ENCODE assay signal across 15 mouse cellular contexts in genomic region chr3:38547032-38547431, GRCm38 (mm10).
"Had no signal": no experiment of that assay in that cellular context is flagged by ENCODE, and none has a peak within 500 bp of the region (broad histone marks: within the 10 kb centered on the region; RNA-seq: fewer than 3 reads in every experiment).

No protein-coding gene starts in this region.

- H3K4me1 ChIP-seq: intestine, embryonic 15.5 days; limb, embryonic 12.5 days; liver, embryonic 13.5 days; midbrain, embryonic 12.5 days; neural tube, embryonic 13.5 days had no signal

- H3K9ac ChIP-seq: intestine, embryonic 15.5 days; limb, embryonic 12.5 days; liver, embryonic 13.5 days; liver, postnatal 0 days; midbrain, embryonic 12.5 days; neural tube, embryonic 13.5 days had no signal

- H3K4me3 ChIP-seq: intestine, embryonic 15.5 days; layer of hippocampus, adult 2 months; limb, embryonic 12.5 days; liver, embryonic 13.5 days; midbrain, embryonic 12.5 days; neural tube, embryonic 13.5 days had no signal

- ATAC-seq: hindbrain, postnatal 0 days; intestine, embryonic 15.5 days; liver, postnatal 0 days; midbrain, embryonic 16.5 days had no signal

- H3K27me3 ChIP-seq: intestine, embryonic 15.5 days; limb, embryonic 12.5 days; liver, embryonic 13.5 days; midbrain, embryonic 12.5 days; neural tube, embryonic 13.5 days had no signal

- H3K36me3 ChIP-seq: intestine, embryonic 15.5 days; limb, embryonic 12.5 days; liver, embryonic 13.5 days; midbrain, embryonic 12.5 days; neural tube, embryonic 13.5 days had no signal

- H3K27ac ChIP-seq: hindbrain, postnatal 0 days; intestine, embryonic 15.5 days; layer of hippocampus, adult 2 months; limb, embryonic 12.5 days; liver, embryonic 13.5 days; midbrain, embryonic 12.5 days; neural tube, embryonic 13.5 days had no signal

- H3K9me3 ChIP-seq: intestine, embryonic 15.5 days; limb, embryonic 12.5 days; liver, embryonic 13.5 days; midbrain, embryonic 12.5 days; neural tube, embryonic 13.5 days had no signal

- DNase-seq: liver; liver, embryonic 13.5 days; liver, postnatal 0 days; lung, postnatal 14 days; retina, postnatal 1 day; right cerebral cortex, postnatal 4 days; spleen, adult 18-20 months; thymus, postnatal 36 days had no signal

- H3K4me2 ChIP-seq: intestine, embryonic 15.5 days; limb, embryonic 12.5 days; liver, embryonic 13.5 days; midbrain, embryonic 12.5 days; neural tube, embryonic 13.5 days had no signal
